Mouse (Mus musculus) urinary bladder, postnatal 4 days (tissue): ENCODE measurements around the gene Bend3.
"Not testable (repeated sequence)": the region's sequence is repeated elsewhere in the genome, so short reads cannot be mapped to it uniquely, and the experiment has no call there.

Source experiments
- DNase-seq, 2 experiments: peaks; one replicate each; pipeline ENCODE4 v3.0.0; 2021 to 2022; ENCODE audit warnings: low spot score in 2 of 2

Bend3 gene

DNA sequence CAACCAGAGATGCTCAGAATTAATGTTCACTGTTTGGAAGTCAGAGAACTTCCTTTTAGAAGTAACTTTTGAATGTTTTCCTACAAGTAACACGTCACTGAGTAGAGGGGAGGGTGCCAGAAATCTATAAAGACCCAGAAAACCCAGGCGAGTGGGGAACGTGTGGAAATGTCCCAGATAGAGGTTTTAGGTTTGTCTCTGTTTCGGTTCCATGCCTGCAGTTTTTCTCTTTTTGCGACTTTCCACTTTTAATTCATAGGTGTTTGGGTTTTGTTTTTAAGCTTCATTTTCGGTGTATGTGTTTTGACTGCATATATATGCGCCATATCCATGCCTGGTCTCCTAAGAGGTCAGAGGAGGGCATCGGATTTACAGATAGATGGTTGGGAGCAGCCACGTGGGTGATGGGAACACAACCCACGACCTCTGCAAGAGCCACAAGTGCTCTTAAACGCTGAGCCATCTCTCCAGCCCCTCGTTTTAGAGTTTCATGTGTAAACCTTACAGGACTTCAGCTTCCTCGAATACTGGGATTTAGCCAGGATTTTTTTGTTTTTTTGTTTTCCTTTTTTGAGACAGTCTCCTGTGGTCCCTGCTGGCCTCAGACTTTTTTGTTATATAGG lies 1.7 kb downstream of the Bend3 start:
- DNase-seq: no peak

- no peak for DNase-seq
Observed at GRCm38 (mm10) chr10:43481179-43481578, 2.5 kb downstream of the Bend3 start.

- no peak for DNase-seq
Observed at GRCm38 (mm10) chr10:43482021-43482420, 3.4 kb downstream of the Bend3 start.

GRCm38 (mm10) chr10:43483426-43483995 lies 4.9 kb downstream of the Bend3 start:
- DNase-seq: no peak

DNA sequence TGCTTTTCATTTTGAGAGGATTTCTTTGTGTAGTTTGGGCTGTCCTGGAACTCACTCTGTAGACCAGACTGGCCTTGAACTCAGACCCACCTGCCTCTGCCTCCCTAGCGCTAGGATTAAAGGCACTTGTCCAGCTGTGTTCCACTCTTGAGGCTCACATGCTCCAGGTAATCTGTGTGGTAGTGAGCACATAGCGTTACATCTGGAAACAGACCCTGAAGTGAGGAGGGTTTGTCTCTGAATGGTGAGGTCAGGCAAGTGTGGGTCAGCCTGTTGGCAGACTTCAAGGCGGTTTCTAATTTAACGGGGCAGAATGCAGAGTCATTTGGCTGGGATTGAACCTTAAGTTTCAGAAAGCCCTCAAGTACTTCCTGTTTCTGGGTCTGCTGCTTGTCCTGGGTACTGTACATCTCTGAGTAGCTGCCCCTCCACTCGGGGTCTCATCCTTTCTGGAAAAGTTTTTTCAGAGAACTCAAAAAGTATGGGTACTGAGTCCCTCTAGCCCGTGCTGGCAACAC lies 7.2 kb downstream of the Bend3 start:
- no peak for DNase-seq

- no peak for DNase-seq
Observed at GRCm38 (mm10) chr10:43487441-43488010, 8.9 kb downstream of the Bend3 start.

DNA sequence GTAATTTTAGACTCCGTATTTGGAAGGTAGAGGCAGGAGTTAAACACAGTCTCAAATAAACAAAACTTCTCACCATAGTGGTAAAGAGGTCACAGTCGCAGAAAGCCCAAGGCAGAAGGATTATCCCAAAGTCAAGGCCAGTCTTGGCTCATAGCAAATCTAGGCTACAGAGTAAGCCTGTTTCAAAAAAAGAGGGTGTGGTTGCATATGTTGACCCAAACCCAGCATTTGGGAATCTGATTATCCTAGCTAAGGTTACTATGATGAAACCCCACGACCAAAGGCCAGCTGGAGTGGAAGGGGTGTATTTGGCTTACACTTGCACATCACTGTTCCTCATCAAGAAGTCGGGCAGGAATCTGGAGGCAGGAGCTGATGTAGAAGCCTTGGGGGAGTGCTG lies 9.6 kb downstream of the Bend3 start:
- DNase-seq: no peak

GRCm38 (mm10) chr10:43489139-43489538 lies 10.5 kb downstream of the Bend3 start:
- DNase-seq: no peak

DNA sequence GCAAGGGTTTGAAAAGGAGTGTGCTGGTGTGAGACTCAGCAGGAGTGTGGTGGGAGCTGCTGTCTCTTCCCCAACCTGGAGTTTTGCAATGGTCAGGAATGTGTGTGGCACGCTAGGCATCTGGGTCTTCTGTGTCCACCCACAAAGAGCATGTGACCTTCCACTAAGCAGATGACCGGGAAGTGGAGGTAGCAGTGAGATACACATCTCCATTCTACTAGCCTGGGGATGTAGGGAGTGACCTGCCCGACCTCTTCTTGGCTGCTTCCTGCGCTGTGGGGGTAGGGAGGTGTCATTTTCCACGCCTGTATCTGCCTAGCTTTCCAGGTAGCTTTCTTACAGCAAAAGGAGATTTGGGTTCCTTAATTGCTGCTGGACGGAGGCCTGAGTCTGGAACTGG lies 10.9 kb downstream of the Bend3 start:
- DNase-seq: no peak

DNA sequence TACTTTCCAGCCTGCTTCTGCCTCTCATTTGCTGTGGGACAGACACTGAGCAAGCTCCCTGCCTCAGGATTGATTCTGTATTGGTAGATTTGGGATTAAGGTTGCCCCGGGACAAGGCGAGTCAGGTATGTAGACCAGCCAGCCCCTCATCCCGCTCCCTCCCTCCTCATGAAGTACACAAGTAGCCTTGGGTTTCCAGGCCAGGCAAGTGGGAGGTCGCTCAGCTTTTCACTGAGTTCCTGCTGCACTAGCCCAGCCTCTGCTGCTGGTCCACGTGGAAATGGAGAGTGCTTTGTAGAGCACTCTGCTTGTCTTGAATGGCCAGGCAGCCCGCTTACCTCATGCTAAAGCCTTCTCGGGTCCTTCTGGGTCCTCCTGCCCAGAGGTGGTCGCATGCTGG lies 11.4 kb downstream of the Bend3 start:
- DNase-seq: no peak

GRCm38 (mm10) chr10:43490846-43491245 lies 12.2 kb downstream of the Bend3 start:
- DNase-seq: no peak

DNA sequence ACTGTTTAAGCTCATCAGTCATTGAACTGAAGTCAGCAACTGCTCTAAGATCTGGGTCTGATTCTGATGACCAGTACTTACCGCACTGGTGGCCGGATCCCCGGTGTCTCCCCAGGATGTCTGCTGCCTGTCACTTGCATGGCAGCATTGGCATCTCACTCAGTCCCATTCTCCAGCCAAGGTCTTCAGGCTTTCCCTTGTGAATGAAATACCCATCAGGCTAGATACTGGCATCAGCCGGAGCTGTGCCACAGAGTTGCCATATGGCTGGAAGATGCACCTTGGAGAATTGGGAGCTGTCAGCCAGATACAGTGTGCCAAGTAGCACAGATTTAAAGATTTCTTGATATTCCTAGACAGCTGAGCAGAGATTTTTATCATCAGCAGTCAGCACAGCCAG lies 24.0 kb downstream of the Bend3 start:
- DNase-seq: no peak

DNA sequence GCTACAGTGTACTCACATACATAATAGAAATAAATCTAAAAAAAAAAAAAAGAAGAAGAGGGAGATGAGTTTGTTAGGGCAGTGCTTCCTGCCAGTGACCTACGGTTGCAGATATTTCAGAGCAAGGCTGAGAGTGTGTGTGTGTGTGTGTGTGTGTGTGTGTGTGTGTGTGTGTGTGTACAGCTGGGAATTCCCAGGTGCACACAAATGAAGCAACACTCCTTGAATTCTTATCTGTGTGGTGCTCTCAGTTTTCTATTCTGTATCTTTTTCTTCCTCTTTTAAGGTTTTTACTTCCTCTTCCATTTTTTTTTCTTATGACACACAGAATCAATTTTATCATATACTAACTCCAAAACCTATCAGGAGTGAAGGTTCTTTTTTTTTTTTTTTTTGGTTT lies 25.7 kb downstream of the Bend3 start:
- no peak for DNase-seq

DNA sequence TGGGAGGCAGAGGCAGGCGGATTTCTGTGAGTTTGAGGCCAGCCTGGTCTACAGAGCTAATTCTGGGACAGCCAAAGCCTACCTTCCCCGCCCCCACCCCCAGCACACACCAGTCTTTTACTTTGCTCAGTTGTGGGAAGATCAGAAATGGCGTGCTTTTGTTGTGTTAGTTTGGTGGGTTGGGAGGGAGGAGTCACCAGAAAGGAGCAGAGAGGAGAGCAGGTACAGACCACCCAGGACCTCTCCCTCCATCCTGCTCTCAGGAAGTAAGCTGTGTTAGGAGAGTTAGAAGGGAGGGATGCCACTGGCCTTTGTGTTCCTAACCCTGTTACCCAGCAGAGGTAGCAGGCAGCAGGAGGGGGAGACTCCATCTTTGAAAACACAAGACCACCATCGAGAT lies 28.4 kb downstream of the Bend3 start:
- DNase-seq: no peak

DNA sequence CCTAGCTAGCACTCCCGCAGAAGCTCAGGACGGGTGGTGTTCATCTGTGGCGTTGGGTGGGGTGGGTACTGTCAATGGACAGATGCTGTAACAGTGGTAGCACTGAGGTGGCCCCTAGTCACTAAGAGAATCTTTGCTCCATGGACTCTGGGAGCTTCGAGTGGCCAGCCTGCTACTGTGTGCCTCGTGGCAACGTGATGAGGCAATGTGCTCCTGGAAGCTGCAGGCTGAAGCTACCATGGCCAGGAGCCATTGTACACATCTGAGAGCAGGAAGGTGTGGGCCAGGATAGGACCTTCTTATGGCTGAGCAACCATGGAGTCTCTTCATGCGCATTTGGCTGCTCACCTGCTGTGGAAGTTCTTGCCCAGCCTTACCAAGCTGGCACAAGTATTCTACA lies 30.6 kb downstream of the Bend3 start:
- DNase-seq: no peak

DNA sequence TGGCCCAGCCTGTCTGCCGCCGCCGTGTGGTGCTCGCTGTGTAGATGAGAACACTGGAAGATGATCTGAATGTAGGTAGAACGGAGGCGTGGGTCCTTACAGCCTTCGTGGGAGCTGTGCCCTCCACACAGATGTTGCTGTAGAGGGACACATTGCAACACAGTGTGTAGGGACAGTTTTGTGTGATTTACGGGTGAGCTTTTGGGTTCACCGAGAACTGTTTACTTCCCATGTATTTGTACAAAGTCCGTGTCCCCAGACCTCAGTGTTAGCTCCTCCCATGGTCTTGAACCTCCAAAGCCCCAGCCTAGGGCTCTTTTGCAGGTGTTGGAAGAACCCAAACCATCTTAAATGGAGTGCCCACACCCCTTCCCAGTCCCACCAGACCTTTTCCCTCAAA lies 34.3 kb downstream of the Bend3 start:
- no peak for DNase-seq

DNA sequence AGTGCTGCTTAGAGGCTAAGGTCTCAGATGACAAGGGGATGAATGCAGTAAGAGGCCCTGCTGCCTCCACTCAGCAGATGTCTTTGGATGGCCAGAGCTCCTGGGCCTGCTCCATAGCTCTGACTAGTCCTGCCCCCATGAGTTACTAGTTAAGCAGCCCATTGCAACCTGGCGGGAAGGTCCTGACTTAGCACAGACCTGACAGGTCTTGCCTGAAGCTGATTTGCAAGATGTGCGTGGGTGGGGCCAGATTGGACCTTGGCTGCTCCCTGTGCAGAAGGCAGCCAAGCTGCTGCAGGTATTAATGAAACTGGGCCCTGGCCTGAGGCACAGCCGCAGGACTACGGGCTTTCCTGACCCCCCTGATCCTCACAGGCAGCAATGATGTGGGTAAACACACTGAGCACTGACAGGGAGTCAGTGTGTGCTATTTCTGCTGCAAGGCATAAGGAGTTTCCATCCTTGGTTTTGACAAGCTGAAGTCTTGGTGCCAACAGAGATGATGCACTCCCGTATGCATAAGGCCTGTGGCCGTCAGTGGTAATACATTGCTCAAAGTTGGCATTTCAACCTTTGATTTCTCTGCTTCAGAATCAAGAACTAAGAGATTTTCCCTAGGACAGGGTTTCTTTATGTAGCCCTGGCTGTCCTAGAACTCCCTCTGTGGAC lies 38.5 kb downstream of the Bend3 start:
- no peak for DNase-seq

GRCm38 (mm10) chr10:43517836-43518235 lies 39.2 kb downstream of the Bend3 start:
- no peak for DNase-seq

DNA sequence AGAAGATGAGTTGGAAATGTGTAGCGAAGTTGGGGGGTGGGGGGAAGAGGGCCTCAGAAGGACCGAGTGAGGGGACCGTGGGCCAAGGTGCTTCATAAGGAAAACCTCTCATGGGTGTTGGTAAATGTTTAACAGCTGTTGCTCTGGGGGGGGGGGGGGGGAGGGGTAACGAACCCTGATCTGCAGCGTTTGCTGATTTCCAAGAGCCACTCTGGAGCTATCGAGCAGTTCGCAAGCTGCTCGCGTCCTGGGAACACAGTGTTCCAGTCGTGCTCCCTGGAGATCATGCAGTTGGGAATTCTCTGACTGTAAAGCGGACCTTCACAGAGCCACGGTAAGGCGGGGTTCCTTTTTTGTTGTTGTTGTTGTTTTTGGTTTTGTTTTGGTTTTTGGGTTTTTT lies 39.7 kb downstream of the Bend3 start:
- DNase-seq: no peak

DNA sequence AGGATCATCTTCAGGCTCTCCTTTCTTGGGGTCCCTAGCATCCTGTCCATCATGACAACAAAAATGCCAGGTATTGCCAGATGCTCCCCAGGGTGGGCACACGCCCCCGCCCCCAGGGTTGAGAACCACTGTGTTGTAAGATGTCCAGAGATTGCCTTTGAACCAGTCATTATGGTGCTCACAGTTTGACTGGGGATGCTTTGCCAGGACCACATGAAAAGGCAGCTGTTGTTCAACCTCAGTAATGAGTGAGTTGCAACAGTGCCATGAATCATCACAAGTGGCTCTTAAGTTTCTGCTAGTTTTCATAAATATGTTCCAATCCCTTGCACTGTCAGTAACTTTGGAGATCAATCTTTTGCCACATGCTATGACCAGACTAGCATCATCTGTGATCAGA lies 41.3 kb downstream of the Bend3 start:
- no peak for DNase-seq

- DNase-seq: not testable (repeated sequence)
Observed at GRCm38 (mm10) chr10:43523931-43524330, 45.3 kb downstream of the Bend3 start, which contains the start of gene Gm9803. TSS of gene Gm9803 (plus strand) at chr10:43524084.

DNA sequence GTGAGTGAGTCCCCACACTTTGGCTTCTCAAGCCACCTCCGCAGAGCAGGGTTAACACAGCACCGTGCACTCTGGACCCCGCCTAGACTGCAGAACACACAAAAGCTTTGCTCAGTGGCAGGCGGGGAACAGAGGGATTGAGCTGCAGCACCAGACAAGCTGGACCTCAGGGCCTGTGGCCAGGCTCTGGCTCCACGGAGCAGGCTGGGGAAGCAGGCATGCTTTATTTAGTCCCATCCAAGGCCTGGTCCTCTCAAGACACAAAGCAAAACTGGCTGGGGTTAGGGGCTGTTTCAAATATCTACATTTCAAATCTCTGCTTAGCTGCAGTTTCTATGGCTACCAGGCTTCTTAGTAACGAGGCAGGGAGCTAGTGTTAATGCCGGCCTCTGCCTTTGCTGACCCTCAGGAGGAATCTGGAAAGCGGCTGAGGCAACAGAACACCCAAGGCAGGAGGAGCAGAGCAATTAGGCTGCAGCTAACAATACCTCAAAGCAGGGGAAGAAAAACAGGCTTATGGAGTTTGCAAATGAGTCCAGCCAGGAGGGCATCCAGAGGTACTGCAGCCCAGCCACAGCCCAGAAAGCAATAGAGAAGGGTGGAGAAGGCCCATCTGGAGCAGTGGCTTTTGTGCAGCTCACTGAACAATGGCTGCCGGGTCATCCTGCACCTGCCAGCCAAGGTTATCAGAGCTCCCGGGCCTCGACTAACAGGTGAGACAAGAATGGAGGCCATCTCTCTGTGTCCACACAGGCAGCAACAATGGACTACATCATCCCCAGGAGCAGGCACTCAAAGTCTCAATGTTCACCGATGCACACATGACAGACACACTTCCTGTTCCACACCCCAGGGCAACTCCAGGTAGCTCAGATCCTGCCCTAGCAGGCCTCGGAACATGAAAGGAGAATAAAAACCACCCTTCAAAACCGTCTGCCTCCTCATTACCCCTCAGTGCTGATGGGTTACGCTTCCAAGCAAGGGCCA lies 48.9 kb downstream of the Bend3 start:
- no peak for DNase-seq
